Mouse (Mus musculus): ENCODE measurements around the gene Dpm1. TPM values are rescaled to one million over a fixed set of nuclear protein-coding genes. Genes with fewer than 3 reads are reported as not detected.

Dpm1 gene
- polyA plus RNA-seq, 1 experiment from 2014 or later: 55.1 TPM

GRCm38 (mm10) chr2:168191856-168192255 is 38.5 kb downstream of the Dpm1 start:
- no peak for ATAC-seq (ENCODE audit: low read depth)
- H3K4me3 ChIP-seq (ENCODE audit: low read depth, low read length): no peak overlapping the region
- H3K27ac ChIP-seq (ENCODE audit: low read depth, low read length): no peak overlapping the region
- no peak overlapping the region for H3K9ac ChIP-seq (replicated peaks; ENCODE audit: low read depth, low read length)
- no peaks in the 10 kb centered on the region for H3K27me3 ChIP-seq (ENCODE audit: control insufficient read depth, insufficient read depth, low read length)
- H3K36me3 ChIP-seq (ENCODE audit: control insufficient read depth, insufficient read depth, low read length): peaks cover 2% of the 10 kb centered on the region
- H3K4me2 ChIP-seq (ENCODE audit: low read depth, low read length): no peak overlapping the region
- WGBS: 93% methylated on average over 2 of the region's 2 CpGs
- H3K4me1 ChIP-seq (ENCODE audit: control insufficient read depth, insufficient read depth, low read length): peaks cover 19% of the 10 kb centered on the region; the same call in 1 of the 2 replicates
- H3K9me3 ChIP-seq (ENCODE audit: control insufficient read depth, low read length): no peaks in the 10 kb centered on the region

GRCm38 (mm10) chr2:168175946-168176345 is 54.4 kb downstream of the Dpm1 start:
- H3K9me3 ChIP-seq (ENCODE audit: control insufficient read depth, low read length): no peaks in the 10 kb centered on the region
- no peak overlapping the region for H3K4me3 ChIP-seq (ENCODE audit: low read depth, low read length)
- H3K9ac ChIP-seq (replicated peaks; ENCODE audit: low read depth, low read length): no peak overlapping the region
- no peak overlapping the region for H3K27ac ChIP-seq (ENCODE audit: low read depth, low read length)
- no peaks in the 10 kb centered on the region for H3K27me3 ChIP-seq (ENCODE audit: control insufficient read depth, insufficient read depth, low read length)
- no peak for ATAC-seq (ENCODE audit: low read depth)
- H3K4me2 ChIP-seq (ENCODE audit: low read depth, low read length): no peak overlapping the region
- WGBS: 35% methylated on average over 7 of the region's 7 CpGs
- peaks cover 12% of the 10 kb centered on the region for H3K36me3 ChIP-seq (ENCODE audit: control insufficient read depth, insufficient read depth, low read length)
- no peaks in the 10 kb centered on the region for H3K4me1 ChIP-seq (ENCODE audit: control insufficient read depth, insufficient read depth, low read length)

- Histone ChIP-seq H3K9me3 (ENCODE audit: control insufficient read depth, low read length) (no peaks in the 10 kb centered on the region), H3K36me3 (ENCODE audit: control insufficient read depth, insufficient read depth, low read length) (no peaks in the 10 kb centered on the region), H3K27me3 (ENCODE audit: control insufficient read depth, insufficient read depth, low read length) (no peaks in the 10 kb centered on the region), H3K4me1 (ENCODE audit: control insufficient read depth, insufficient read depth, low read length) (no peaks in the 10 kb centered on the region), H3K4me3 (ENCODE audit: low read depth, low read length) (no peak overlapping the region), H3K9ac (replicated peaks; ENCODE audit: low read depth, low read length) (no peak overlapping the region), H3K27ac (ENCODE audit: low read depth, low read length) (no peak overlapping the region), H3K4me2 (ENCODE audit: low read depth, low read length) (no peak overlapping the region)
- peak; percentile 76; the same call in 1 of the 2 replicates for ATAC-seq (ENCODE audit: low read depth)
- 10% methylated on average over 13 of the region's 13 CpGs for WGBS
Measured at GRCm38 (mm10) chr2:168170167-168170685, 60.2 kb downstream of the Dpm1 start.

GRCm38 (mm10) chr2:168169800-168170113 is 60.6 kb downstream of the Dpm1 start:
- 4% methylated on average over 9 of the region's 9 CpGs for WGBS

GRCm38 (mm10) chr2:168168892-168169799 is 61.2 kb downstream of the Dpm1 start:
- Histone ChIP-seq H3K9me3 (ENCODE audit: control insufficient read depth, low read length) (no peaks in the 10 kb centered on the region), H3K9ac (replicated peaks; ENCODE audit: low read depth, low read length) (no peak overlapping the region), H3K27me3 (ENCODE audit: control insufficient read depth, insufficient read depth, low read length) (no peaks in the 10 kb centered on the region), H3K27ac (ENCODE audit: low read depth, low read length) (no peak overlapping the region), H3K4me1 (ENCODE audit: control insufficient read depth, insufficient read depth, low read length) (no peaks in the 10 kb centered on the region), H3K4me2 (ENCODE audit: low read depth, low read length) (no peak overlapping the region), H3K36me3 (ENCODE audit: control insufficient read depth, insufficient read depth, low read length) (no peaks in the 10 kb centered on the region), H3K4me3 (ENCODE audit: low read depth, low read length) (no peak overlapping the region)
- 47% methylated on average over 9 of the region's 9 CpGs for WGBS
- no peak for ATAC-seq (ENCODE audit: low read depth)

More at GRCm38 (mm10) chr2:168169800-168170113, 60.6 kb downstream of the Dpm1 start:
- no peaks in the 10 kb centered on the region for H3K36me3 ChIP-seq (ENCODE audit: control insufficient read depth, insufficient read depth, low read length)
- no peak for ATAC-seq (ENCODE audit: low read depth)
- no peaks in the 10 kb centered on the region for H3K9me3 ChIP-seq (ENCODE audit: control insufficient read depth, low read length)
- H3K4me1 ChIP-seq (ENCODE audit: control insufficient read depth, insufficient read depth, low read length): no peaks in the 10 kb centered on the region
- no peak overlapping the region for H3K27ac ChIP-seq (ENCODE audit: low read depth, low read length)
- no peaks in the 10 kb centered on the region for H3K27me3 ChIP-seq (ENCODE audit: control insufficient read depth, insufficient read depth, low read length)
- no peak overlapping the region for H3K4me3 ChIP-seq (ENCODE audit: low read depth, low read length)
- no peak overlapping the region for H3K4me2 ChIP-seq (ENCODE audit: low read depth, low read length)
- no peak overlapping the region for H3K9ac ChIP-seq (replicated peaks; ENCODE audit: low read depth, low read length)

- Histone ChIP-seq H3K4me2 (ENCODE audit: low read depth, low read length) (no peak overlapping the region), H3K27ac (ENCODE audit: low read depth, low read length) (no peak overlapping the region), H3K36me3 (ENCODE audit: control insufficient read depth, insufficient read depth, low read length) (no peaks in the 10 kb centered on the region), H3K4me3 (ENCODE audit: low read depth, low read length) (no peak overlapping the region), H3K27me3 (ENCODE audit: control insufficient read depth, insufficient read depth, low read length) (no peaks in the 10 kb centered on the region), H3K9ac (replicated peaks; ENCODE audit: low read depth, low read length) (no peak overlapping the region), H3K9me3 (ENCODE audit: control insufficient read depth, low read length) (no peaks in the 10 kb centered on the region), H3K4me1 (ENCODE audit: control insufficient read depth, insufficient read depth, low read length) (no peaks in the 10 kb centered on the region)
- no peak for ATAC-seq (ENCODE audit: low read depth)
- WGBS: 53% methylated on average over 3 of the region's 3 CpGs
Measured at GRCm38 (mm10) chr2:168167781-168168180, 62.6 kb downstream of the Dpm1 start.

- no peak overlapping the region for H3K9ac ChIP-seq (replicated peaks; ENCODE audit: low read depth, low read length)
- 51% methylated on average over 21 of the region's 21 CpGs for WGBS
- no peaks in the 10 kb centered on the region for H3K4me1 ChIP-seq (ENCODE audit: control insufficient read depth, insufficient read depth, low read length)
- H3K27ac ChIP-seq (ENCODE audit: low read depth, low read length): no peak overlapping the region
- H3K27me3 ChIP-seq (ENCODE audit: control insufficient read depth, insufficient read depth, low read length): no peaks in the 10 kb centered on the region
- no peaks in the 10 kb centered on the region for H3K9me3 ChIP-seq (ENCODE audit: control insufficient read depth, low read length)
- no peak overlapping the region for H3K4me3 ChIP-seq (ENCODE audit: low read depth, low read length)
- no peak for ATAC-seq (ENCODE audit: low read depth)
- H3K4me2 ChIP-seq (ENCODE audit: low read depth, low read length): no peak overlapping the region
- H3K36me3 ChIP-seq (ENCODE audit: control insufficient read depth, insufficient read depth, low read length): no peaks in the 10 kb centered on the region
Measured at GRCm38 (mm10) chr2:168166750-168167460, 63.5 kb downstream of the Dpm1 start.

GRCm38 (mm10) chr2:168161978-168162377 is 68.4 kb downstream of the Dpm1 start:
- Histone ChIP-seq H3K27me3 (ENCODE audit: control insufficient read depth, insufficient read depth, low read length) (no peaks in the 10 kb centered on the region), H3K4me1 (ENCODE audit: control insufficient read depth, insufficient read depth, low read length) (no peaks in the 10 kb centered on the region), H3K4me3 (ENCODE audit: low read depth, low read length) (no peak overlapping the region), H3K9ac (replicated peaks; ENCODE audit: low read depth, low read length) (no peak overlapping the region), H3K9me3 (ENCODE audit: control insufficient read depth, low read length) (no peaks in the 10 kb centered on the region), H3K36me3 (ENCODE audit: control insufficient read depth, insufficient read depth, low read length) (no peaks in the 10 kb centered on the region), H3K27ac (ENCODE audit: low read depth, low read length) (no peak overlapping the region), H3K4me2 (ENCODE audit: low read depth, low read length) (peak overlapping the region; percentile 33; the same call in 1 of the 2 replicates)
- 11% methylated on average over 14 of the region's 14 CpGs for WGBS
- ATAC-seq (ENCODE audit: low read depth): no peak
